Mouse (Mus musculus) R1 (cell line): ENCODE measurements around the gene Klhl24.
A peak's percentile ranks its signal among the peaks of the same experiment; 100 is the strongest.

Source experiments
- DNase-seq: peaks from one replicate; pipeline ENCODE4 v3.0.0-alpha.2; 2018; ENCODE audit warnings: low read depth, low spot score

The Klhl24 gene

GRCm38 (mm10) chr16:20144568-20144967 lies 47.2 kb downstream of the Klhl24 start:
- DNase-seq = no peak

DNA sequence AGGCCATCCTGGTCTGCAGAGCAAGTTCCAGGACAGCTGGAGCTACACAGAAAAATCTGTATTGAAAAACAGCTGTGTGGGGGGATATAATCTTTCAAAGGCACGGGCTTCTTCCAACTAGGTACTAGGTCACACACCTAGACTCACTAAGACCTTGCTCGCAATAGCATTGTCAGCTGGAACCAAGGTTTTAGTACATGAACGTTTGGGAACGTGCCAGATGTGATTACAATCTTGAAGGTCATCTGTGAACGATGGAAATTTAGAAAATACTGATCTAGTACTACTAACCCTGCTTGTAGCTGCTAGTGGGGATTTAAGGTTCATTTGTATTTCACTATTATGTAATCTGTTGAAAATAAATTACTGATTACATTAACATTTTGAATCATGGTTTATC lies 54.6 kb downstream of the Klhl24 start:
- DNase-seq = no peak

DNA sequence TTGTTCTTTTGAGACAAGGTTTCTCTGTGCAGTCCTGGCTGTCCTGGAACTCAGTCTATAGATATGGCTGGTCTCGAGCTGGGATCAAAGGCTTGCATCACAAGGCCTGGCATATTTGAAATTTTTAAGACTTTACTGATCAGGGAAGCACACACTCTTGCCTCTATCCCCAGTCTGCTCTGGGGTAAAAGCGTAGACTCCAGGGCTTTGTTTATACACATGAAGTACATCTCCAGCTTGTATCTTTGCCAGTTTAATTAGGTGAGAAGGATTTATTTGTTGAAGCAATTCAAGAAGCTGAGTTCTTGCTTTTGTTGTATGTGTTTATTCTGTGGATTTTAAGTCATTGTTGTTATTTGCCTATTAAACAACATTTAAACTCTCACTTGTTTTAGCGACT lies 56.4 kb downstream of the Klhl24 start:
- no peak for DNase-seq

GRCm38 (mm10) chr16:20160130-20160529 lies 62.8 kb downstream of the Klhl24 start:
- DNase-seq = peak; percentile 63

DNA sequence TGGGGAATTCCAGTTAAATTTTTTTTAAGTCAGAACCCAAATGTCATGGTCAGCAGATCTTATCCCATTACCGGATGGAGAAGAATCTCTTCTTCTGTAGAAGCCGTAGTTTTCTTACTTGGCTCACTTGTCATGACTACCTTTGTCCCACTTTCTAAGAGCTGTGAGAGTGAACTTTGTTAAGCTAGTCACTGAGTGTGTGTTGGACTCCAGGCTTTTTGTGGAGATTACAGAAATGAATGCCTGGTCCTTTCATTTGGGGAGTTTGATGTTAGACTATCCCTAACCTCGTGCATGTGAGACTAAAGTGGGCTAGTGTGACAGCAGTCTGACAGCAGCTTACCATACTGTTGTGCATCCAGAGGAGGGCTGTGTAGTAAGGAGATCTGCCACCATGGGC lies 71.7 kb downstream of the Klhl24 start:
- no peak for DNase-seq

- peak; percentile 48 for DNase-seq
Measured at GRCm38 (mm10) chr16:20169471-20170106, 72.2 kb downstream of the Klhl24 start.
